27 mouse cellular contexts compared by ENCODE assay signal in the genomic region with DNA sequence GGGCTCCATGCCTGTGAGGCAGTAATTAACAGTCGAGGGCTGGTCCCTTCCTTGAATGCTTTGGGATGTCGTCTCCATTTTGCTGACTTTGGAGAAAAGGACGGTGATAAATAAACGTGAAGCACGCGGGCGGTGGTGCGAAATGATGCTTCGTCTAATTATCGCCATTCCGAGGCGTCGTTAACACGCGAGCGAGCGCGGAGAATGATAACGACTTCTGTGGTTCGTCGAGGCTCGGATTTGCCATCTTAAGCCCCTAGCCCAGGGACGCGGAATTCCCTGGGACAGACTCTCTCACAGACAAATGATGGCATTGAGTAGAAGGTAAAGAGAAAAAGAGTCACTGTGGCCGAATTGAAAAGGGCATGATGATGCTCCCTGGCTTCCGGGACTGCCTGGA.
DNase-seq lines count a peak whose midpoint lies in the region; ATAC-seq and TF ChIP-seq lines count a peak whose summit lies in the region.
"Had no signal": no experiment of that assay in that cellular context is flagged by ENCODE, and none has a peak within 500 bp of the region (broad histone marks: within the 10 kb centered on the region; RNA-seq: fewer than 3 reads in every experiment).

No protein-coding gene starts in this region.

- H3K4me3 ChIP-seq in forebrain, embryonic 10.5 days, result no peak overlapping the region
- H3K4me3 ChIP-seq in forebrain, embryonic 16.5 days (replicated peaks; ENCODE audit: low read length), result no peak overlapping the region
- H3K4me3 ChIP-seq in neural tube, embryonic 12.5 days, result no peak overlapping the region
- H3K4me3 ChIP-seq in neural tube, embryonic 13.5 days, result no peak overlapping the region
- no peak overlapping the region for H3K4me3 ChIP-seq in layer of hippocampus, adult 2 months
- H3K4me3 ChIP-seq: embryonic facial prominence, embryonic 10.5 days; heart, adult 2 months; heart, embryonic 13.5 days; left cerebral cortex, adult 2 months; limb, embryonic 10.5 days; liver, embryonic 15.5 days; lung, embryonic 15.5 days; megakaryocyte, embryonic 14.5 days; midbrain, embryonic 15.5 days had no signal

- DNase-seq in forebrain, embryonic 10.5 days (ENCODE audit: extremely low spot score, low spot score), result no peak
- DNase-seq in neural tube, embryonic 10.5 days (ENCODE audit: extremely low spot score, low spot score), result no peak
- DNase-seq in left cerebral cortex, postnatal 10 days (ENCODE audit: extremely low spot score in 1 of 2, low spot score in 2 of 2), result no peak
- no peak for DNase-seq in layer of hippocampus, adult 2 months (ENCODE audit: low spot score in 2 of 2)
- DNase-seq: adrenal gland, postnatal 36 days; cerebellum, adult 11 months; cerebellum, adult 9-11 months; gastrocnemius, postnatal 36 days; heart, adult 2 months; heart, postnatal 14 days; kidney, adult 18-20 months; kidney, postnatal 4 days; layer of hippocampus, adult 9-11 months; liver; lung, postnatal 36 days; thymus, postnatal 36 days had no signal

- intact Hi-C loops in left cerebral cortex, postnatal 10 days (cut with DNase I), result no loop called here

- no peaks in the 10 kb centered on the region for H3K9me3 ChIP-seq in forebrain, embryonic 10.5 days
- no peaks in the 10 kb centered on the region for H3K9me3 ChIP-seq in forebrain, embryonic 16.5 days (ENCODE audit: control insufficient read depth, low read length)
- H3K9me3 ChIP-seq in neural tube, embryonic 12.5 days, result no peaks in the 10 kb centered on the region
- no peaks in the 10 kb centered on the region for H3K9me3 ChIP-seq in neural tube, embryonic 13.5 days
- H3K9me3 ChIP-seq: embryonic facial prominence, embryonic 10.5 days; heart, embryonic 13.5 days; limb, embryonic 10.5 days; liver, embryonic 15.5 days; lung, embryonic 15.5 days; midbrain, embryonic 15.5 days had no signal

- no peaks in the 10 kb centered on the region for H3K27me3 ChIP-seq in forebrain, embryonic 10.5 days (ENCODE audit: poor library complexity, severe bottlenecking)
- H3K27me3 ChIP-seq in forebrain, embryonic 16.5 days (replicated peaks; ENCODE audit: control insufficient read depth, insufficient read depth, low read length), result no peaks in the 10 kb centered on the region
- peaks cover 7% of the 10 kb centered on the region; the same call in 1 of the 2 replicates for H3K27me3 ChIP-seq in neural tube, embryonic 12.5 days (replicated peaks)
- H3K27me3 ChIP-seq in neural tube, embryonic 13.5 days, result no peaks in the 10 kb centered on the region
- H3K27me3 ChIP-seq: heart, embryonic 13.5 days; liver, embryonic 15.5 days; megakaryocyte, embryonic 14.5 days; midbrain, embryonic 15.5 days had no signal

- no peak overlapping the region for H3K4me2 ChIP-seq in forebrain, embryonic 16.5 days (ENCODE audit: low read length)
- 0 out of 2 replicates have a peak overlapping the region, but pooled peaks have one; percentile 9 for H3K4me2 ChIP-seq in neural tube, embryonic 12.5 days (replicated peaks)
- H3K4me2 ChIP-seq in neural tube, embryonic 13.5 days, result no peak overlapping the region
- H3K4me2 ChIP-seq: heart, embryonic 13.5 days; liver, embryonic 15.5 days; lung, embryonic 15.5 days; midbrain, embryonic 15.5 days had no signal

- 0 out of 2 replicates have a peak overlapping the region, but pooled peaks have one; percentile 35 for H3K27ac ChIP-seq in forebrain, embryonic 10.5 days
- no peak overlapping the region for H3K27ac ChIP-seq in forebrain, embryonic 16.5 days (ENCODE audit: low read length)
- H3K27ac ChIP-seq in neural tube, embryonic 12.5 days, result no peak overlapping the region
- H3K27ac ChIP-seq in neural tube, embryonic 13.5 days (replicated peaks), result peak overlapping the region; percentile 76
- no peak overlapping the region for H3K27ac ChIP-seq in layer of hippocampus, adult 2 months
- H3K27ac ChIP-seq: embryonic facial prominence, embryonic 10.5 days; heart, adult 2 months; heart, embryonic 13.5 days; left cerebral cortex, adult 2 months; limb, embryonic 10.5 days; liver, embryonic 15.5 days; lung, embryonic 15.5 days; midbrain, embryonic 15.5 days had no signal

- no peaks in the 10 kb centered on the region for H3K36me3 ChIP-seq in forebrain, embryonic 10.5 days (replicated peaks)
- no peaks in the 10 kb centered on the region for H3K36me3 ChIP-seq in forebrain, embryonic 16.5 days (ENCODE audit: control insufficient read depth, insufficient read depth)
- H3K36me3 ChIP-seq in neural tube, embryonic 12.5 days, result no peaks in the 10 kb centered on the region
- no peaks in the 10 kb centered on the region for H3K36me3 ChIP-seq in neural tube, embryonic 13.5 days
- H3K36me3 ChIP-seq: embryonic facial prominence, embryonic 10.5 days; heart, embryonic 13.5 days; limb, embryonic 10.5 days; liver, embryonic 15.5 days; lung, embryonic 15.5 days; midbrain, embryonic 15.5 days had no signal

- 54% methylated on average over 26 of the region's 26 CpGs for WGBS in forebrain, embryonic 10.5 days
- 23% methylated on average over 26 of the region's 26 CpGs for WGBS in forebrain, embryonic 16.5 days
- WGBS in neural tube, embryonic 12.5 days, result 50% methylated on average over 26 of the region's 26 CpGs
- WGBS in neural tube, embryonic 13.5 days, result 36% methylated on average over 26 of the region's 26 CpGs

- H3K9ac ChIP-seq in forebrain, embryonic 16.5 days (replicated peaks; ENCODE audit: low read depth, low read length), result no peak overlapping the region
- H3K9ac ChIP-seq in neural tube, embryonic 12.5 days, result no peak overlapping the region
- 0 out of 2 replicates have a peak overlapping the region, but pooled peaks have one; percentile 14 for H3K9ac ChIP-seq in neural tube, embryonic 13.5 days
- H3K9ac ChIP-seq: heart, embryonic 13.5 days; liver, embryonic 15.5 days; lung, embryonic 15.5 days; midbrain, embryonic 15.5 days had no signal

- ATAC-seq in forebrain, embryonic 16.5 days, result no peak
- ATAC-seq in neural tube, embryonic 12.5 days (ENCODE audit: low FRiP score, low read depth), result no peak
- no peak for ATAC-seq in neural tube, embryonic 13.5 days (ENCODE audit: low read depth)
- ATAC-seq: midbrain, embryonic 15.5 days had no signal

- no peak for TF ChIP-seq CTCF in layer of hippocampus, adult 2 months (conservative IDR thresholded peaks at IDR 0.05)

- H3K4me1 ChIP-seq in forebrain, embryonic 10.5 days, result peaks cover 27% of the 10 kb centered on the region
- peaks cover 5% of the 10 kb centered on the region; the same call in 1 of the 2 replicates for H3K4me1 ChIP-seq in forebrain, embryonic 16.5 days (replicated peaks; ENCODE audit: control insufficient read depth, insufficient read depth, low read length)
- H3K4me1 ChIP-seq in neural tube, embryonic 12.5 days, result peaks cover 3% of the 10 kb centered on the region; the same call in 1 of the 2 replicates
- peaks cover 38% of the 10 kb centered on the region for H3K4me1 ChIP-seq in neural tube, embryonic 13.5 days (replicated peaks)
- H3K4me1 ChIP-seq: heart, embryonic 13.5 days; liver, embryonic 15.5 days; megakaryocyte, embryonic 14.5 days; midbrain, embryonic 15.5 days had no signal

Comparison
In these comparisons a context has a peak if more than half of its experiments do, and no peak if none do; other contexts are left out.
1. H3K27ac ChIP-seq: peak in forebrain, embryonic 10.5 days (single experiment) and neural tube, embryonic 13.5 days (single experiment); none in forebrain, embryonic 16.5 days (single experiment), neural tube, embryonic 12.5 days (single experiment) and layer of hippocampus, adult 2 months (single experiment).